In the genomic region with DNA sequence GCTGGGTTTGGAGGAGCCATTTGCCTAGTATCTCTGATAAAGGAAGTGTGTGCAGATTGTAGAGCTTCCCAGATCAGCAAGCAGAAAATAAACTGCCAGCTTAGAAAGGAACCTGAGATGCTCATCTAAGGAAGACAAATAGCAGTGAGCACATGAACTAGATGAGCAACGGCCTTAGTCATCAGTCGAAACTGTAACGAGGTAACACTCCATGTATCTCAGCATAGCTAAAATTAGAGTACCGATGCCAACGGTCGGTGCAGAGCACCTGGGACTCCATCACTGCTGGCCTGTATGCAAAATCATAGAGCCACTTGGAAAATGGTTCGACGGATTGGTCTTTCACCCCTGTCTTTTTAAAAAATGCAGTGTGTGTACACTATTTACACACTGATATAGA, we compare ENCODE assay signal across 22 mouse cellular contexts. TPM values are rescaled to one million over a fixed set of nuclear protein-coding genes. Genes with fewer than 3 reads are reported as not detected.
DNase-seq lines count a peak whose midpoint lies in the region; ATAC-seq and TF ChIP-seq lines count a peak whose summit lies in the region.
"Had no signal": no experiment of that assay in that cellular context is flagged by ENCODE, and none has a peak within 500 bp of the region (broad histone marks: within the 10 kb centered on the region; RNA-seq: fewer than 3 reads in every experiment).

No protein-coding gene starts in this region.

- 68% methylated on average over 8 of the region's 8 CpGs for WGBS in heart, embryonic 10.5 days
- 78% methylated on average over 8 of the region's 8 CpGs for WGBS in liver, postnatal 0 days (ENCODE audit: insufficient replicate concordance)

- H3K9me3 ChIP-seq in heart, embryonic 10.5 days, result no peaks in the 10 kb centered on the region
- H3K9me3 ChIP-seq in CH12.LX (replicated peaks; ENCODE audit: low read length), result peaks cover 3% of the 10 kb centered on the region
- H3K9me3 ChIP-seq in liver, postnatal 0 days (ENCODE audit: low read length), result no peaks in the 10 kb centered on the region
- H3K9me3 ChIP-seq: embryonic facial prominence, embryonic 10.5 days; embryonic facial prominence, embryonic 12.5 days had no signal

- dilution Hi-C loops in CH12.LX (cut with MboI; ENCODE audit: extremely low pct_ligation_motif_present, extremely low pct_unique_long_range_greater_than_20kb, low sequenced_read_pairs), result no loop called here

- no peaks in the 10 kb centered on the region for H3K79me2 ChIP-seq in CH12.LX (replicated peaks; ENCODE audit: control insufficient read depth, extremely low read depth, insufficient read depth, poor library complexity, severe bottlenecking)

- H3K9ac ChIP-seq in CH12.LX (ENCODE audit: insufficient read depth, low read depth), result no peak overlapping the region
- H3K9ac ChIP-seq in liver, postnatal 0 days (replicated peaks), result no peak overlapping the region
- H3K9ac ChIP-seq: embryonic facial prominence, embryonic 12.5 days; forebrain, embryonic 12.5 days had no signal

- in situ Hi-C loops in CH12.LX (cut with MboI; ENCODE audit: low pct_ligation_motif_present, low pct_unique_long_range_greater_than_20kb, low sequenced_read_pairs), result no loop called here

- no peak overlapping the region for H3K27ac ChIP-seq in heart, embryonic 10.5 days
- H3K27ac ChIP-seq in CH12.LX (ENCODE audit: insufficient read depth, low read depth), result peak overlapping the region; percentile 28; the same call in 1 of the 2 replicates
- H3K27ac ChIP-seq in liver, postnatal 0 days (ENCODE audit: low read depth), result no peak overlapping the region
- H3K27ac ChIP-seq: embryonic facial prominence, embryonic 10.5 days; embryonic facial prominence, embryonic 12.5 days; forebrain, embryonic 10.5 days; forebrain, embryonic 12.5 days had no signal

- no peak for ATAC-seq in liver, postnatal 0 days
- ATAC-seq: CD4-positive, CD25-positive, alpha-beta regulatory T cell, adult 4 months; forebrain, embryonic 14.5 days; forebrain, embryonic 16.5 days had no signal

- peak; percentile 79 for TF ChIP-seq EP300 in CH12.LX (IDR thresholded peaks at IDR 0.05; ENCODE audit: low read length)
- TF ChIP-seq EP300 in liver, postnatal 0 days (IDR thresholded peaks at IDR 0.05; ENCODE audit: low read depth), result no peak

- no peak; the same call in 1 of the 2 replicates for TF ChIP-seq POLR2A in CH12.LX (IDR thresholded peaks at IDR 0.05; ENCODE audit: low read depth, low read length)

- TF ChIP-seq RAD21 in CH12.LX (IDR thresholded peaks at IDR 0.05; ENCODE audit: low read depth, low read length), result no peak

- peak; percentile 20 for DNase-seq in heart, embryonic 10.5 days (ENCODE audit: low spot score)
- DNase-seq in heart, adult 9 months (ENCODE audit: low spot score in 2 of 2), result no peak
- DNase-seq in CH12.LX (ENCODE audit: extremely low read depth), result peak; percentile 69
- DNase-seq in splenic B cell, adult 2 months (ENCODE audit: low read depth, low spot score), result peak; percentile 11
- DNase-seq in lung, postnatal 10 days, result no peak
- DNase-seq in liver, postnatal 0 days, result no peak
- DNase-seq: adrenal gland, adult 2 months; adrenal gland, postnatal 10 days; adrenal gland, postnatal 25 days; B cell, adult 2 months; cerebellum, adult 11-12 months; cerebellum, adult 2 months; cerebellum, adult 9-10 months; cerebellum, postnatal 10 days; cerebellum, postnatal 25 days had no signal

- H3K27me3 ChIP-seq in heart, embryonic 10.5 days (ENCODE audit: insufficient read depth, poor library complexity, severe bottlenecking), result no peaks in the 10 kb centered on the region; the same call in 1 of the 2 replicates
- peaks cover 9% of the 10 kb centered on the region for H3K27me3 ChIP-seq in CH12.LX (replicated peaks)
- H3K27me3 ChIP-seq in splenic B cell, adult 2 months (ENCODE audit: control insufficient read depth, insufficient read depth, low read length, poor library complexity, severe bottlenecking), result no peaks in the 10 kb centered on the region
- no peaks in the 10 kb centered on the region for H3K27me3 ChIP-seq in liver, postnatal 0 days (ENCODE audit: insufficient read depth, low read length)
- H3K27me3 ChIP-seq: embryonic facial prominence, embryonic 12.5 days; forebrain, embryonic 12.5 days had no signal

- no peak for TF ChIP-seq CTCF in CH12.LX (conservative IDR thresholded peaks at IDR 0.05 in 1 of 2, IDR thresholded peaks at IDR 0.05 in 1 of 2; ENCODE audit: low read depth in 2 of 2, low read length in 2 of 2)
- TF ChIP-seq CTCF in liver, postnatal 0 days (IDR thresholded peaks at IDR 0.05; ENCODE audit: low read depth), result no peak

- H3K4me1 ChIP-seq in heart, embryonic 10.5 days, result no peaks in the 10 kb centered on the region
- H3K4me1 ChIP-seq in CH12.LX (ENCODE audit: control insufficient read depth in 1 of 2, insufficient read depth in 2 of 2), result peaks cover 16 to 70% of the 10 kb centered on the region in 2 experiments
- peaks cover 3% of the 10 kb centered on the region for H3K4me1 ChIP-seq in liver, postnatal 0 days (ENCODE audit: insufficient read depth)
- H3K4me1 ChIP-seq: embryonic facial prominence, embryonic 10.5 days; embryonic facial prominence, embryonic 12.5 days; forebrain, embryonic 12.5 days had no signal

- no peaks in the 10 kb centered on the region for H3K36me3 ChIP-seq in heart, embryonic 10.5 days
- H3K36me3 ChIP-seq in CH12.LX (replicated peaks in 1 of 2; ENCODE audit: control insufficient read depth in 1 of 2, insufficient read depth in 1 of 2, low read length in 1 of 2), result no peaks in the 10 kb centered on the region
- no peaks in the 10 kb centered on the region for H3K36me3 ChIP-seq in splenic B cell, adult 2 months (ENCODE audit: control insufficient read depth, insufficient read depth, low read length, poor library complexity, severe bottlenecking)
- no peaks in the 10 kb centered on the region for H3K36me3 ChIP-seq in liver, postnatal 0 days (replicated peaks; ENCODE audit: insufficient read depth, low read length)
- H3K36me3 ChIP-seq: embryonic facial prominence, embryonic 10.5 days; embryonic facial prominence, embryonic 12.5 days; forebrain, embryonic 10.5 days; forebrain, embryonic 12.5 days had no signal

- peak overlapping the region; percentile 54 for H3K4me2 ChIP-seq in CH12.LX (ENCODE audit: insufficient read depth, low read depth, poor library complexity, severe bottlenecking)
- H3K4me2 ChIP-seq in liver, postnatal 0 days (ENCODE audit: low read depth, low read length), result no peak overlapping the region
- H3K4me2 ChIP-seq: embryonic facial prominence, embryonic 12.5 days; forebrain, embryonic 12.5 days had no signal

- no peak overlapping the region for H3K4me3 ChIP-seq in heart, embryonic 10.5 days
- H3K4me3 ChIP-seq in CH12.LX (replicated peaks in 1 of 3; ENCODE audit: low read depth in 2 of 3, low read length in 2 of 3, poor library complexity in 1 of 3), result no peak overlapping the region
- no peak overlapping the region for H3K4me3 ChIP-seq in liver, postnatal 0 days (ENCODE audit: low read depth, low read length)
- H3K4me3 ChIP-seq: embryonic facial prominence, embryonic 10.5 days; embryonic facial prominence, embryonic 12.5 days; forebrain, embryonic 10.5 days; forebrain, embryonic 12.5 days had no signal

TF ChIP-seq in CH12.LX, 34 proteins besides CTCF, POLR2A, EP300 and RAD21 (continues in another document):
- TF ChIP-seq SMC3 (IDR thresholded peaks at IDR 0.05; ENCODE audit: low read depth, low read length) (no peak), BHLHE40 (IDR thresholded peaks at IDR 0.05; ENCODE audit: low read depth, low read length) (peak; percentile 70), GABPA (IDR thresholded peaks at IDR 0.05; ENCODE audit: insufficient replicate concordance, low read depth, low read length) (no peak), MAX (IDR thresholded peaks at IDR 0.05; ENCODE audit: low read length) (peak; percentile 67), ZMIZ1 (IDR thresholded peaks at IDR 0.05; ENCODE audit: low read depth, low read length) (no peak), NRF1 (IDR thresholded peaks at IDR 0.05; ENCODE audit: low read depth, low read length) (no peak), ZC3H11A (IDR thresholded peaks at IDR 0.05; ENCODE audit: low read depth, low read length) (no peak), IRF4 (IDR thresholded peaks at IDR 0.05; ENCODE audit: low read depth, low read length) (peak; percentile 46), NELFE (IDR thresholded peaks at IDR 0.05; ENCODE audit: low read depth, low read length) (no peak), E2F4 (IDR thresholded peaks at IDR 0.05; ENCODE audit: insufficient replicate concordance, low read depth, low read length) (no peak), CHD2 (IDR thresholded peaks at IDR 0.05; ENCODE audit: low read length) (no peak), USF1 (IDR thresholded peaks at IDR 0.05; ENCODE audit: low read depth, low read length) (no peak), SIN3A (IDR thresholded peaks at IDR 0.05; ENCODE audit: low read length) (0 out of 2 replicates have a peak, but pooled peaks have one; percentile 33), MXI1 (IDR thresholded peaks at IDR 0.05; ENCODE audit: low read depth, low read length) (no peak), CHD1 (IDR thresholded peaks at IDR 0.05; ENCODE audit: low read depth, low read length) (no peak), MEF2A (IDR thresholded peaks at IDR 0.05; ENCODE audit: borderline replicate concordance, low read depth, low read length) (peak; percentile 88), UBTF (IDR thresholded peaks at IDR 0.05; ENCODE audit: low read depth, low read length) (no peak), JUND (conservative IDR thresholded peaks at IDR 0.05; ENCODE audit: low read depth, low read length) (peak; percentile 41; the same call in 1 of the 2 replicates), PAX5 (IDR thresholded peaks at IDR 0.05; ENCODE audit: low read length) (no peak), KAT2A (IDR thresholded peaks at IDR 0.05; ENCODE audit: insufficient replicate concordance, low read length) (no peak), ETS1 (conservative IDR thresholded peaks at IDR 0.05; ENCODE audit: low read depth, low read length) (peak; percentile 79), RCOR1 (conservative IDR thresholded peaks at IDR 0.05; ENCODE audit: low read depth, low read length) (no peak), USF2 (conservative IDR thresholded peaks at IDR 0.05; ENCODE audit: low read depth, low read length) (no peak), TCF12 (IDR thresholded peaks at IDR 0.05; ENCODE audit: low read depth, low read length) (peak; percentile 76), TBP (conservative IDR thresholded peaks at IDR 0.05; ENCODE audit: low read depth, low read length) (no peak), ZKSCAN1 (IDR thresholded peaks at IDR 0.05; ENCODE audit: borderline replicate concordance, low read depth, low read length) (no peak)

RNA-seq across cellular contexts. Expression of gene Irf2, which starts 29.2 kb away (rescaled TPM):
- polyA plus RNA-seq in heart, embryonic 10.5 days (2016; fragmentation: Nextera tagmentation; extraction: Ambion mirVana), result 8.9 and 10.9 TPM in 2 replicates
- total RNA-seq in CH12.LX (2012; rRNA removed) (9.1 and 10.2 TPM in 2 replicates), CH12.LX (2014; rRNA removed) (5.7 and 7.1 TPM in 2 replicates)
- 37.4 and 47.3 TPM in 2 replicates for polyA plus RNA-seq in CH12.LX (2012; ENCODE audit: insufficient read length, low read depth)
- polyA plus RNA-seq in liver, postnatal 0 days (2015; fragmentation: Nextera tagmentation; extraction: Ambion mirVana), result 23.1 and 24.3 TPM in 2 replicates

Comparison
In these comparisons a context has a peak if more than half of its experiments do, and no peak if none do; other contexts are left out.
1. DNase-seq: peak in heart, embryonic 10.5 days (single experiment), CH12.LX (single experiment) and splenic B cell, adult 2 months (single experiment); none in heart, adult 9 months (0 of 2), lung, postnatal 10 days (single experiment) and liver, postnatal 0 days (single experiment).